In genomic region chr10:121438109-121438508, GRCm38 (mm10) we compare ENCODE assay signal across 23 mouse cellular contexts. TPM values are rescaled to one million over a fixed set of nuclear protein-coding genes. Genes with fewer than 3 reads are reported as not detected.
DNase-seq lines count a peak whose midpoint lies in the region; ATAC-seq and TF ChIP-seq lines count a peak whose summit lies in the region.
"Had no signal": no experiment of that assay in that cellular context is flagged by ENCODE, and none has a peak within 500 bp of the region (broad histone marks: within the 10 kb centered on the region; RNA-seq: fewer than 3 reads in every experiment).

No protein-coding gene starts in this region.

- H3K27ac ChIP-seq in gastrocnemius, adult 2 months = peak overlapping the region; percentile 82
- no peak overlapping the region for H3K27ac ChIP-seq in neural tube, embryonic 12.5 days
- peak overlapping the region; percentile 43 for H3K27ac ChIP-seq in limb, embryonic 10.5 days
- H3K27ac ChIP-seq in limb, embryonic 15.5 days = 0 out of 2 replicates have a peak overlapping the region, but pooled peaks have one; percentile 11
- H3K27ac ChIP-seq: embryonic facial prominence, embryonic 15.5 days; forebrain, embryonic 10.5 days; hindbrain, embryonic 14.5 days; intestine, embryonic 15.5 days had no signal

- no peaks in the 10 kb centered on the region for H3K36me3 ChIP-seq in neural tube, embryonic 12.5 days
- H3K36me3 ChIP-seq in limb, embryonic 10.5 days = no peaks in the 10 kb centered on the region
- H3K36me3 ChIP-seq in limb, embryonic 15.5 days = no peaks in the 10 kb centered on the region
- H3K36me3 ChIP-seq: embryonic facial prominence, embryonic 15.5 days; forebrain, embryonic 10.5 days; intestine, embryonic 15.5 days had no signal

- DNase-seq in gastrocnemius, adult 2 months = no peak
- DNase-seq in gastrocnemius, postnatal 10 days = no peak
- no peak for DNase-seq in neural tube, embryonic 10.5 days (ENCODE audit: extremely low spot score, low spot score)
- no peak for DNase-seq in limb, embryonic 10.5 days (ENCODE audit: low spot score)
- no peak for DNase-seq in T-cell, adult 2 months (ENCODE audit: low spot score)
- no peak for DNase-seq in layer of hippocampus, postnatal 36 days
- DNase-seq: adrenal gland, adult 8-10 months; adrenal gland, postnatal 36 days; cerebellum, adult 11 months; cerebellum, adult 8-10 months; cerebellum, postnatal 14 days; heart, adult 18-20 months; heart, postnatal 10 days; heart, postnatal 4 days had no signal

- no peaks in the 10 kb centered on the region for H3K27me3 ChIP-seq in neural tube, embryonic 12.5 days (replicated peaks)
- no peaks in the 10 kb centered on the region for H3K27me3 ChIP-seq in limb, embryonic 10.5 days (ENCODE audit: low read depth, poor library complexity, severe bottlenecking)
- H3K27me3 ChIP-seq in limb, embryonic 15.5 days = no peaks in the 10 kb centered on the region
- H3K27me3 ChIP-seq: embryonic facial prominence, embryonic 15.5 days; intestine, embryonic 15.5 days; Patski had no signal

- no peaks in the 10 kb centered on the region for H3K9me3 ChIP-seq in neural tube, embryonic 12.5 days
- H3K9me3 ChIP-seq in limb, embryonic 10.5 days (replicated peaks) = no peaks in the 10 kb centered on the region
- H3K9me3 ChIP-seq in limb, embryonic 15.5 days = no peaks in the 10 kb centered on the region
- H3K9me3 ChIP-seq: embryonic facial prominence, embryonic 15.5 days; forebrain, embryonic 10.5 days; intestine, embryonic 15.5 days had no signal

- peaks cover 12% of the 10 kb centered on the region; the same call in 1 of the 2 replicates for H3K4me1 ChIP-seq in neural tube, embryonic 12.5 days
- peaks cover 68% of the 10 kb centered on the region for H3K4me1 ChIP-seq in limb, embryonic 10.5 days
- H3K4me1 ChIP-seq in limb, embryonic 15.5 days = peaks cover 33% of the 10 kb centered on the region

- no peak overlapping the region for H3K4me3 ChIP-seq in gastrocnemius, adult 2 months
- H3K4me3 ChIP-seq in neural tube, embryonic 12.5 days = no peak overlapping the region
- H3K4me3 ChIP-seq in limb, embryonic 10.5 days = no peak overlapping the region
- H3K4me3 ChIP-seq in limb, embryonic 15.5 days = no peak overlapping the region
- H3K4me3 ChIP-seq: embryonic facial prominence, embryonic 15.5 days; erythroblast, embryonic 14.5 days; forebrain, embryonic 10.5 days; intestine, embryonic 15.5 days had no signal

- intact Hi-C loops in gastrocnemius, adult 2 months (cut with DNase I) = no loop called here

- 62% methylated on average over 7 of the region's 8 CpGs for WGBS in neural tube, embryonic 12.5 days
- whole genome bisulfite sequencing in limb, embryonic 10.5 days = 64% methylated on average over 8 of the region's 8 CpGs
- 68% methylated on average over 7 of the region's 8 CpGs for WGBS in limb, embryonic 15.5 days

- H3K9ac ChIP-seq in neural tube, embryonic 12.5 days = no peak overlapping the region
- H3K9ac ChIP-seq in limb, embryonic 15.5 days = no peak overlapping the region
- H3K9ac ChIP-seq: embryonic facial prominence, embryonic 15.5 days; hindbrain, embryonic 14.5 days; intestine, embryonic 15.5 days had no signal

- TF ChIP-seq CTCF in gastrocnemius, adult 2 months (IDR thresholded peaks at IDR 0.05) = no peak

- peak; percentile 33; the same call in 1 of the 2 replicates for ATAC-seq in neural tube, embryonic 12.5 days (ENCODE audit: low FRiP score, low read depth)
- ATAC-seq in limb, embryonic 15.5 days (ENCODE audit: insufficient number of reproducible peaks, low FRiP score, low TSS enrichment, low read depth) = no peak
- ATAC-seq: forebrain, embryonic 14.5 days; intestine, embryonic 15.5 days; Patski had no signal

- no peak overlapping the region for H3K4me2 ChIP-seq in neural tube, embryonic 12.5 days (replicated peaks)
- H3K4me2 ChIP-seq in limb, embryonic 15.5 days = no peak overlapping the region
- H3K4me2 ChIP-seq: embryonic facial prominence, embryonic 15.5 days; hindbrain, embryonic 14.5 days; intestine, embryonic 15.5 days had no signal

RNA-seq across cellular contexts. Expression of gene Rassf3, which starts 38.0 kb away (rescaled TPM):
- total RNA-seq in gastrocnemius, adult 2 months (2021) = 10 to 100 TPM; 29.2 to 47.3 TPM
- 10 to 100 TPM; 53.4 to 54.4 TPM for total RNA-seq in gastrocnemius, postnatal 10 days (2021)
- 11.4 and 13.5 TPM in 2 replicates for polyA plus RNA-seq in neural tube, embryonic 12.5 days (2016; fragmentation: Nextera tagmentation; extraction: Ambion mirVana)
- polyA plus RNA-seq in limb, embryonic 10.5 days (2016; fragmentation: Nextera tagmentation; extraction: Ambion mirVana) = 18.0 and 21.1 TPM in 2 replicates
- polyA plus RNA-seq in limb, embryonic 15.5 days (2015; fragmentation: Nextera tagmentation; extraction: Ambion mirVana) = 17.3 and 17.8 TPM in 2 replicates
- 1 to 10 TPM; 8.2 to 8.9 TPM for total RNA-seq in layer of hippocampus, postnatal 36 days (2021)
